Mouse (Mus musculus) gastrocnemius, postnatal 10 days (tissue): ENCODE data around the gene Tmem98. TPM values are rescaled to one million over a fixed set of nuclear protein-coding genes. Genes with fewer than 3 reads are reported as not detected.

Source experiments
- DNase-seq: peaks from one replicate; pipeline ENCODE4 v3.0.0; 2021; ENCODE audit warnings: mixed read lengths
- total RNA-seq, 2 experiments: library from RNA; stranded (reverse); gene quantifications; 2 replicates each; pipeline ENCODE4 v1.2.3; 2021

Gene Tmem98
- total RNA-seq, 2 experiments from 2014 or later, result 8.6 to 9.1 TPM

DNA sequence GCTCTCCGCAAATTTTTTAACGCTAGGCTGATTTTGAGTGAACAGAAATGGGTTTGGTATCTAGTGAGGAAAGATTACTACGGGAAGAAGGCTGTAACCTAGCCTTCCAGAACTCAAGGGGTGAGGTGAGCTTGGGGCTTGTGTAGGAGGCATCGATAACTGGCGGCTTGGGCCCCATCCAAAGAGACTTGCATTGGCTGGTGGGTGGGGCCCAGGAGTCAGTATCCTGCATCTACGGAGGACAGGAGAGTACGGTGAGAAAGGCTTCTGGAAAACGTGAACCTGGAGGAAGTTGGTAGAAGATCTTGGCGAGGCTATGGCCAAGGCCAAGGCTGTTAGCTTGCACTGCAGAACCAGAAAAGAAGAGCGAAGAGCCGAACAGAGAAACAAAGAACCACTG lies 44.5 kb downstream of the Tmem98 start:
- no peak for DNase-seq

GRCm38 (mm10) chr11:80854908-80855307 lies 44.9 kb downstream of the Tmem98 start:
- DNase-seq, result no peak

DNA sequence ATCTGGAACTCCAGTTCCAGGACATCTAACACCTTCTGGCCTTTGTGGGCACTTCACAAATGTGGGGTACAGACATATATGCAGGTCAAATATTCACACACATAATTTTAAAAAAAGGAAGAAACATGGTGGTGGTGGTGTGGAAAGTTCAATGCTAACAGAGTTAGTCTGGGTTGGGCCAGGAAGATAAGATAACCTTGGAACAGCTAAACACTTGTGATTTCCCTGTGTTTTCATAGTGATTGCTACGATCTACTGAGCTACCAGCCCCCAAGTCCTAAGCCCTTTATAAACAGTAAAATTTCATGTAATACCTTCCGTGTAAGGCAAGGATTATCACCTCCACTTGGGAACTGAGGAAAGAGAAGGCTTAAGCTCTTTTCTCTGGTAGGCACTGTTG lies 46.9 kb downstream of the Tmem98 start:
- no peak for DNase-seq

DNA sequence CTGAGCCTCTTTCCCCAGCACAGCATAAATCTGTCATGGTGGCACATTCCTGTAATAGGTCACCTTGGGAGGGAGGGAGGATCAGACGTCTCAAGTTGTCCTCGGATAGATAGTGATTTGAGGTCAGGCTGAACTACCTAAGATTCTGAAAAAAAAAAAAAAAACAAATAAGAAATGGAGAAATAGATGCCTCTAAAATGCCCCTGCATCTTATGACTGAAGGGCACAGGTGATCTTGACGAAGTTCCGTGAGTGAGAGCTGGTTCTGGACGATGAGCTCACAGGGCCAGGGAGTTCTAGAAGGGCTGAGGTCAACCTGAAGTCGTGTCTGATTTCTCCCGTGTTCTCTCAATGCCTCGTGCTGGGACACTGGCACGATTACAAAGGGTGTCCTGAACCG lies 48.1 kb downstream of the Tmem98 start, which contains the start of gene Spaca3:
Gene Spaca3, plus strand, starts transcription at position 301 of the 400 bp plus-strand sequence.
- DNase-seq, result no peak

DNA sequence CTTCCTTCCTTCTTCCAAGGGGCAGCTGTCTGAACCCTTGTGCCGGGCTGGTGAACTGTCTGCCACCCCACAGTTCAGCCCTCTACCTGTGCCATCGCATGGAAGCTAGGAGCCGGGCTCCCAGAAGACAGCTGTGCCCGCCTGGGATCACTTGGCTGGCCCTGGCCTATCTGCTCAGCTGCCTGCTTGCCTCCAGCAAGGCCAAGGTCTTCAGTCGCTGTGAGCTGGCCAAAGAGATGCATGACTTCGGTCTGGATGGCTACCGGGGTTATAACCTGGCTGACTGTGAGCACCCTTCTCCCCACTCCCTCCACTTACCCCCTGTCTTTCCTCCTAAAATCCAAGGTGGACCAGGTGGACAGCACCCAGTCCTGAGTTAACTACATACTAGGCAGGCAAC lies 53.0 kb downstream of the Tmem98 start:
- no peak for DNase-seq

- no peak for DNase-seq
These were observed 58.1 kb downstream of the Tmem98 start for GRCm38 (mm10) chr11:80868039-80868438.

Other genes with a start within 250 kb of the Tmem98 start
- 10 to 100 TPM in 1 of 2 experiments, 1 to 10 TPM in 1; 6.6 to 12.5 TPM for gene Myo1d, start 30.1 kb upstream of the Tmem98 start, total RNA-seq
- gene Spaca3, start 48.2 kb downstream of the Tmem98 start, total RNA-seq, result not detected